Mouse (Mus musculus) spleen, adult 2 months (tissue): Measurements from ENCODE around the gene Olfr95.
A peak's percentile ranks its signal among the peaks of the same experiment; 100 is the strongest.

ENCODE experiments used
- CTCF ChIP-seq: fragments of 200-500 bp; IDR thresholded peaks from 2 replicates; pipeline ENCODE4 v1.5.1; 2011; ENCODE audit warnings: mild to moderate bottlenecking, inconsistent platforms; ENCODE audit not compliant: insufficient read depth, insufficient read length, insufficient replicate concordance; ENCODE audit errors: extremely low read depth
- POLR2A ChIP-seq: fragments of 200-500 bp; IDR thresholded peaks from 2 replicates; pipeline ENCODE4 v1.6.1; 2011; ENCODE audit warnings: low read depth, low read length, inconsistent platforms

- TF ChIP-seq CTCF, result peak; percentile 90; the same call in 1 of the 2 replicates
- TF ChIP-seq POLR2A, result no peak
These were observed 9.6 kb downstream of the Olfr95 start for GRCm38 (mm10) chr17:37203206-37203916.
